Mouse (Mus musculus) gastrocnemius, postnatal 14 days (tissue): ENCODE measurements around the gene Ptprg. TPM values are rescaled to one million over a fixed set of nuclear protein-coding genes. Genes with fewer than 3 reads are reported as not detected.
A peak's percentile ranks its signal among the peaks of the same experiment; 100 is the strongest.

Experiments
- DNase-seq: peaks from one replicate; pipeline ENCODE4 v3.0.0; 2021; ENCODE audit warnings: mixed read lengths
- intact Hi-C: fragments of 180-260 bp; cut with DNase I; formaldehyde crosslinking; loops from one replicate; pipeline ENCODE4 v1.15.1; 2025; ENCODE audit warnings: low total_unique reads
- total RNA-seq, 2 experiments: library from RNA; stranded (reverse); gene quantifications; 2 replicates each; pipeline ENCODE4 v1.2.3; 2021

Ptprg gene
- total RNA-seq, 2 experiments from 2014 or later = 31.2 to 34.5 TPM

- DNase-seq = no peak
- intact Hi-C loops = no loop called here
These were observed 430.8 kb downstream of the Ptprg start for GRCm38 (mm10) chr14:11984086-11984485.

- DNase-seq = no peak
- intact Hi-C loops = no loop called here
These were observed 435.6 kb downstream of the Ptprg start for GRCm38 (mm10) chr14:11988975-11989374.

- intact Hi-C loops = no loop called here
- no peak for DNase-seq
These were observed 437.8 kb downstream of the Ptprg start for GRCm38 (mm10) chr14:11991151-11991550.

- no peak for DNase-seq
- intact Hi-C loops = no loop called here
These were observed 438.8 kb downstream of the Ptprg start for GRCm38 (mm10) chr14:11992111-11992510.

GRCm38 (mm10) chr14:11992534-11992933 lies 439.2 kb downstream of the Ptprg start:
- intact Hi-C loops = no loop called here
- no peak for DNase-seq

GRCm38 (mm10) chr14:11997555-11997954 lies 444.2 kb downstream of the Ptprg start:
- intact Hi-C loops = no loop called here
- no peak for DNase-seq

GRCm38 (mm10) chr14:11998464-11998863 lies 445.1 kb downstream of the Ptprg start:
- DNase-seq = no peak
- intact Hi-C loops = no loop called here

- intact Hi-C loops = no loop called here
- DNase-seq = no peak
These were observed 450.7 kb downstream of the Ptprg start for GRCm38 (mm10) chr14:12004061-12004460.

- intact Hi-C loops = no loop called here
- no peak for DNase-seq
These were observed 458.4 kb downstream of the Ptprg start for GRCm38 (mm10) chr14:12011766-12012165.

- intact Hi-C loops = no loop called here
- DNase-seq = no peak
These were observed 472.7 kb downstream of the Ptprg start for GRCm38 (mm10) chr14:12025812-12026728.

- no peak for DNase-seq
- intact Hi-C loops = no loop called here
These were observed 473.9 kb downstream of the Ptprg start for GRCm38 (mm10) chr14:12027247-12027646.

GRCm38 (mm10) chr14:12029926-12030325 lies 476.6 kb downstream of the Ptprg start:
- DNase-seq = no peak
- intact Hi-C loops = no loop called here

- DNase-seq = no peak
- intact Hi-C loops = no loop called here
These were observed 483.4 kb downstream of the Ptprg start for GRCm38 (mm10) chr14:12036530-12037283.

GRCm38 (mm10) chr14:12039743-12040142 lies 486.4 kb downstream of the Ptprg start:
- no peak for DNase-seq
- intact Hi-C loops = no loop called here

GRCm38 (mm10) chr14:12041566-12041965 lies 488.2 kb downstream of the Ptprg start:
- intact Hi-C loops = no loop called here

GRCm38 (mm10) chr14:12046226-12046882 lies 493.0 kb downstream of the Ptprg start:
- DNase-seq = no peak
- intact Hi-C loops = no loop called here

More at GRCm38 (mm10) chr14:12041566-12041965, 488.2 kb downstream of the Ptprg start:
- DNase-seq = no peak

GRCm38 (mm10) chr14:12047637-12048036 lies 494.3 kb downstream of the Ptprg start:
- no peak for DNase-seq
- intact Hi-C loops = no loop called here

GRCm38 (mm10) chr14:12056912-12057524 lies 503.7 kb downstream of the Ptprg start:
- intact Hi-C loops = no loop called here
- no peak for DNase-seq

- intact Hi-C loops = no loop called here
These were observed 504.5 kb downstream of the Ptprg start for GRCm38 (mm10) chr14:12057856-12058255.

GRCm38 (mm10) chr14:12059149-12059548 lies 505.8 kb downstream of the Ptprg start:
- intact Hi-C loops = no loop called here

More at GRCm38 (mm10) chr14:12057856-12058255, 504.5 kb downstream of the Ptprg start:
- DNase-seq = peak; percentile 6

More at GRCm38 (mm10) chr14:12059149-12059548, 505.8 kb downstream of the Ptprg start:
- peak; percentile 25 for DNase-seq
